Mouse (Mus musculus): Measurements from ENCODE around the gene Ly6g6f. TPM values are rescaled to one million over a fixed set of nuclear protein-coding genes. Genes with fewer than 3 reads are reported as not detected.
"Not testable (repeated sequence)": the region's sequence is repeated elsewhere in the genome, so short reads cannot be mapped to it uniquely, and the experiment has no call there.

Gene Ly6g6f
- total and polyA plus RNA-seq, 3 experiments = 0.88 to 3.0 TPM; not detected in 1

- H3K9me3 ChIP-seq (replicated peaks; ENCODE audit: insufficient read depth, low read length) = no peaks in the 10 kb centered on the region
- H3K27ac ChIP-seq (ENCODE audit: control insufficient read depth, low read depth, low read length) = 0 out of 2 replicates have a peak overlapping the region, but pooled peaks have one; percentile 22
- no peak for TF ChIP-seq MAZ (IDR thresholded peaks at IDR 0.05; ENCODE audit: low read depth, low read length)
- no peak for TF ChIP-seq SIN3A (IDR thresholded peaks at IDR 0.05; ENCODE audit: low read length)
- TF ChIP-seq TCF12 (IDR thresholded peaks at IDR 0.05; ENCODE audit: low read depth, low read length) = no peak
- TF ChIP-seq SMC3 (IDR thresholded peaks at IDR 0.05; ENCODE audit: low read depth, low read length) = no peak
- TF ChIP-seq ZNF384 (IDR thresholded peaks at IDR 0.05; ENCODE audit: low read depth, low read length) = no peak
- no peak for TF ChIP-seq TAL1 (IDR thresholded peaks at IDR 0.05; ENCODE audit: low read length)
- TF ChIP-seq ZMIZ1 (IDR thresholded peaks at IDR 0.05; ENCODE audit: low read depth, low read length) = no peak
- TF ChIP-seq MAFK (IDR thresholded peaks at IDR 0.05; ENCODE audit: borderline replicate concordance, low read depth, low read length) = no peak
- no peak for TF ChIP-seq EP300 (IDR thresholded peaks at IDR 0.05; ENCODE audit: low read depth in 1 of 2, low read length in 2 of 2)
- no peak for TF ChIP-seq CTCF (IDR thresholded peaks at IDR 0.05 in 2 of 3, conservative IDR thresholded peaks at IDR 0.05 in 1 of 3; ENCODE audit: control insufficient read depth in 1 of 3, insufficient read depth in 1 of 3, low read depth in 2 of 3, low read length in 3 of 3, poor library complexity in 1 of 3, severe bottlenecking in 1 of 3)
- TF ChIP-seq MYB (IDR thresholded peaks at IDR 0.05; ENCODE audit: low read depth, low read length) = no peak
- TF ChIP-seq CHD1 (IDR thresholded peaks at IDR 0.05; ENCODE audit: low read depth, low read length) = no peak
- TF ChIP-seq POLR2AphosphoS2 (IDR thresholded peaks at IDR 0.05; ENCODE audit: low read length) = no peak
- TF ChIP-seq NELFE (IDR thresholded peaks at IDR 0.05; ENCODE audit: low read depth, low read length) = no peak
- no peak for TF ChIP-seq MAX (IDR thresholded peaks at IDR 0.05; ENCODE audit: low read length)
- H3K4me1 ChIP-seq (ENCODE audit: control insufficient read depth in 1 of 2, insufficient read depth in 2 of 2, low read length in 2 of 2) = peaks cover 6 to 8% of the 10 kb centered on the region in 2 experiments; a peak in 3 of 4 replicates
- H3K36me3 ChIP-seq (ENCODE audit: control insufficient read depth in 1 of 2, insufficient read depth in 2 of 2, low read length in 2 of 2) = peaks cover 0 to 10% of the 10 kb centered on the region in 2 experiments; a peak in 2 of 4 replicates
- H3K79me2 ChIP-seq (ENCODE audit: control insufficient read depth, insufficient read depth, low read length, poor library complexity) = peaks cover 37% of the 10 kb centered on the region
- DNase-seq (ENCODE audit: low read depth, low spot score) = no peak
- H3K9ac ChIP-seq (ENCODE audit: control insufficient read depth, low read depth, low read length, poor library complexity, severe bottlenecking) = peak overlapping the region; percentile 83
- peak overlapping the region; percentile 90 to 99 for H3K4me3 ChIP-seq (ENCODE audit: control insufficient read depth in 1 of 2, insufficient read depth in 1 of 2, low read depth in 2 of 2, low read length in 2 of 2)
- no peaks in the 10 kb centered on the region for H3K27me3 ChIP-seq (ENCODE audit: control insufficient read depth in 1 of 2, insufficient read depth in 2 of 2, low read length in 2 of 2)
These were observed 40.2 kb upstream of the Ly6g6f start for GRCm38 (mm10) chr17:35125578-35125977.

- Histone ChIP-seq H3K27ac (ENCODE audit: control insufficient read depth, low read depth, low read length) (no peak overlapping the region), H3K79me2 (ENCODE audit: control insufficient read depth, insufficient read depth, low read length, poor library complexity) (peaks cover 42% of the 10 kb centered on the region), H3K27me3 (ENCODE audit: control insufficient read depth in 1 of 2, insufficient read depth in 2 of 2, low read length in 2 of 2) (no peaks in the 10 kb centered on the region), H3K36me3 (ENCODE audit: control insufficient read depth in 1 of 2, insufficient read depth in 2 of 2, low read length in 2 of 2) (peaks cover 0 to 13% of the 10 kb centered on the region in 2 experiments; a peak in 2 of 4 replicates), H3K9ac (ENCODE audit: control insufficient read depth, low read depth, low read length, poor library complexity, severe bottlenecking) (no peak overlapping the region), H3K4me3 (ENCODE audit: control insufficient read depth in 1 of 2, insufficient read depth in 1 of 2, low read depth in 2 of 2, low read length in 2 of 2) (no peak overlapping the region), H3K4me1 (ENCODE audit: control insufficient read depth in 1 of 2, insufficient read depth in 2 of 2, low read length in 2 of 2) (peaks cover 6 to 8% of the 10 kb centered on the region in 2 experiments), H3K9me3 (replicated peaks; ENCODE audit: insufficient read depth, low read length) (no peaks in the 10 kb centered on the region)
- DNase-seq (ENCODE audit: low read depth, low spot score) = peak; percentile 67
- TF ChIP-seq CTCF (IDR thresholded peaks at IDR 0.05 in 2 of 3, conservative IDR thresholded peaks at IDR 0.05 in 1 of 3; ENCODE audit: control insufficient read depth in 1 of 3, insufficient read depth in 1 of 3, low read depth in 2 of 3, low read length in 3 of 3, poor library complexity in 1 of 3, severe bottlenecking in 1 of 3) (no peak), ETS1 (IDR thresholded peaks at IDR 0.05; ENCODE audit: low read depth, low read length) (peak; percentile 38; the same call in 1 of the 2 replicates), RCOR1 (IDR thresholded peaks at IDR 0.05; ENCODE audit: low read depth, low read length) (no peak), E2F4 (IDR thresholded peaks at IDR 0.05; ENCODE audit: borderline replicate concordance, low read depth, low read length) (no peak), NRF1 (IDR thresholded peaks at IDR 0.05; ENCODE audit: insufficient read depth, low read depth, low read length, poor library complexity, severe bottlenecking) (no peak), TAL1 (IDR thresholded peaks at IDR 0.05; ENCODE audit: low read length) (peak; percentile 44), POLR2AphosphoS2 (IDR thresholded peaks at IDR 0.05; ENCODE audit: low read length) (peak; percentile 29; the same call in 1 of the 2 replicates), POLR2AphosphoS5 (IDR thresholded peaks at IDR 0.05; ENCODE audit: borderline replicate concordance, low read depth, low read length) (no peak), HCFC1 (IDR thresholded peaks at IDR 0.05; ENCODE audit: low read depth, low read length) (no peak), EP300 (IDR thresholded peaks at IDR 0.05; ENCODE audit: low read depth in 1 of 2, low read length in 2 of 2) (no peak)
These were observed 39.7 kb upstream of the Ly6g6f start for GRCm38 (mm10) chr17:35125081-35125480.

GRCm38 (mm10) chr17:35124261-35124896 lies 39.0 kb upstream of the Ly6g6f start:
- H3K27ac ChIP-seq (ENCODE audit: control insufficient read depth, low read depth, low read length); H3K27me3 ChIP-seq (ENCODE audit: control insufficient read depth in 1 of 2, insufficient read depth in 2 of 2, low read length in 2 of 2); H3K9me3 ChIP-seq (replicated peaks; ENCODE audit: insufficient read depth, low read length); DNase-seq (ENCODE audit: low read depth, low spot score); H3K9ac ChIP-seq (ENCODE audit: control insufficient read depth, low read depth, low read length, poor library complexity, severe bottlenecking); H3K4me1 ChIP-seq (ENCODE audit: control insufficient read depth in 1 of 2, insufficient read depth in 2 of 2, low read length in 2 of 2); H3K4me3 ChIP-seq (ENCODE audit: control insufficient read depth in 1 of 2, insufficient read depth in 1 of 2, low read depth in 2 of 2, low read length in 2 of 2): not testable (repeated sequence)
- Histone ChIP-seq H3K36me3 (ENCODE audit: control insufficient read depth in 1 of 2, insufficient read depth in 2 of 2, low read length in 2 of 2) (peaks cover 3 to 20% of the 10 kb centered on the region in 2 experiments; a peak in 2 of 4 replicates), H3K79me2 (ENCODE audit: control insufficient read depth, insufficient read depth, low read length, poor library complexity) (peaks cover 49% of the 10 kb centered on the region)
